Mouse (Mus musculus): ENCODE measurements at regions not wholly inside any gene's neighbourhood (a gene's known extent, or its start where the extent isn't known, plus 50 kb on each side); places are given as distances from the start of the nearest gene placed in this dataset.
"Not testable (repeated sequence)": the region's sequence is repeated elsewhere in the genome, so short reads cannot be mapped to it uniquely, and the experiment has no call there.

- DNase-seq = no peak
Observed at GRCm38 (mm10) chr6:109125447-109125846, 297.0 kb downstream of the Edem1 start.

DNA sequence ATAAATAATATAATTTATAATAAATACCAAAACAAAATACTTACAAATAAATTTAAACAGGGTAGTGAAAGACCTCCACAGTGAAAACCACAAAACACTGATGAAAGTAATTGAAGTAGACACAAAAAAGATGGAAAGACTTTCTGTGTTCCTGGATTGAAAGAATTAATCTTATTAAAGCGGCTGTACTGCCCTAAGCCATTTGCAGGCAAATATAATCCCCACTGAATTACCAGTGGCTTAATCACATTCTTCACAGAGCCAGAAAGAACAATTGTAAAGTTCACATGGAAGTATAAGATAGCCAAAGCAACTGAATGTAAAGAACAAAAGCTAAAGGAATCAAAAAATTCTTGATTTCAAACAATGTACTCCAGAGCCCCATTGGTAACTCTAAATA, 298.8 kb downstream of the Edem1 start:
- no peak for DNase-seq

GRCm38 (mm10) chr6:109146111-109146510, 317.7 kb downstream of the Edem1 start:
- DNase-seq = no peak

- DNase-seq = no peak
Observed at GRCm38 (mm10) chr6:109149043-109149442, 320.6 kb downstream of the Edem1 start.

DNA sequence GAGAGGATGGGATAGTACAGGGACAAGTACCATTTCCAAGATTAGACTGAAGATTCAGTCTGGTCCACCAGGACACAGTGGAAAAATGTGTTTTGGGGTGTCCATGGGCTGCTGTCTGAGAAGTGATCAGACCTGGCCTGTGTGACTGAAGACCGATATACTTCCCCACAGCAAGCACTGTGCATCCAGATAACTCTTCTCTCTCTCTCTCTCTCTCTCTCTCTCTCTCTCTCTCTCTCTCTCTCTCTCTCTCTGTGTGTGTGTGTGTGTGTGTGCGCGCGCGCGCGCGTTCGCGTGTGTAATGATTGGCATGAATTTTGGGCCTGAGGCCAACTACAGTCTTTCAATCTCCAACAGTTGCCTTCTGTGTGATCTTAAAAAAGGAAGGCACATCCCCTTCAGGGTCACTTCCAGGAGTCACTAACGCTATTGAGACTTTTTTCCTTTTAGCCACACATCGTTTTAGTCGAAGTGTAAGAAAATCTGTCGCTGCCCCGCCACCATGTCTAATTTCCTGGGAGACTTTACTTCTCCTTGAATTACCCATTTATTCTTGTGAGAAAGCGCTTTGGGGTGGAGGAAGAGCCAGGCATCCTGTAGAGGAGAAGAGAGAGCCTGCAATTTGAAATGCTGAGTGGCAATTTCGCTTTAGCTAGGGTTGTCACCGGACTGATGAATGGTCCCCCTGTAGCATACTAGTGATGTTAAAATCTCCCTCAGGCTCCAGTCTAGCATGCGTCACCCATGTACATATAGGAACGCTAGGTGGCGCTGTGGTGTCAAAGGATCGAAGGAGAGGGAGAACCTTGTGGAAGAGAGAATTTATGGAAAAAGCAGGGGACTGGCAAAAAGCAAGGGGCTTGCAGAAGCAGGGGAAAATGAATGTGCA, 321.8 kb downstream of the Edem1 start:
- DNase-seq = peak; percentile 71

GRCm38 (mm10) chr6:109150912-109151256, 322.4 kb downstream of the Edem1 start:
- DNase-seq = no peak

- DNase-seq = peak; percentile 5
Observed at GRCm38 (mm10) chr6:109153624-109154023, 325.2 kb downstream of the Edem1 start.

- DNase-seq = no peak
Observed at GRCm38 (mm10) chr6:109159561-109159960, 331.1 kb downstream of the Edem1 start.

DNA sequence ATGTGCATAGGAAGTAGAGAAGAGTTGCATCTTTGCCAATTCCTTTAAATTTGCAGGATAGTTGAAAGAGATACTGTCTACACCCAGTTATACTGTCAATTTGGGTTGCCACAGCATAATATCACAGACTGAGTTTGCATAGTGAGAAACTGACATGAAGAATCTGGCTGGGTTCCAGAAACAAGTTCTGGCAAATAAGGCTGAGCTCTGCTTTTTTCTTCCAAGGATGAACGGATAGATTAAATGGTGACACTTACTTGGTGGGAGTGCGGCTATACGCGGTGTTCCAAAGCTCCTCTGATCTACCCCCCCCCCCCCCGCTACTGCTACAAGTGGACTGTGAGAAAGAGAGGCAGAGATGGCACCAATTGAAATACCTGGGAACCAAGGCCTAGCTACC, 339.0 kb downstream of the Edem1 start:
- no peak for DNase-seq

- DNase-seq = no peak
Observed at GRCm38 (mm10) chr6:109172104-109172850, 343.8 kb downstream of the Edem1 start.

GRCm38 (mm10) chr6:109173015-109173414, 344.6 kb downstream of the Edem1 start:
- no peak for DNase-seq

DNA sequence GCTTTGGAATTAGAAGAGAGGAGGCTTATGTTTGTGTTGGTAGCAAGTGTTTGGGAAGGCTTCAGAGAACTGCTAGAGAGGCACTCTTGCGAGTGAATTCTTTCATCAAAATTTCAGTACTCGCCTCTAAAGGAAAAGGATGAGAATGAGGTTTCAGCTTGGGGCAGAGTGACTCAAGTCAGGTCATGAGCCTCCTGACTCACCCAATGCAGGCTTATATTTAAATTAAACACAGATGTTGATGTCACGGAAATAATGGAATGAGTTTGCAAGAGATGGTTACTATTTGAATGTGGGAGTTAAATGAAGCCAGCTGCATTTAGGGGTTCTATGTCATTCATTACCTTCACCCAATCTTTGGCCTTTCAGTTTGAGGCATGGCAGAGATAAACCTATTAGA, 348.4 kb downstream of the Edem1 start:
- no peak for DNase-seq

DNA sequence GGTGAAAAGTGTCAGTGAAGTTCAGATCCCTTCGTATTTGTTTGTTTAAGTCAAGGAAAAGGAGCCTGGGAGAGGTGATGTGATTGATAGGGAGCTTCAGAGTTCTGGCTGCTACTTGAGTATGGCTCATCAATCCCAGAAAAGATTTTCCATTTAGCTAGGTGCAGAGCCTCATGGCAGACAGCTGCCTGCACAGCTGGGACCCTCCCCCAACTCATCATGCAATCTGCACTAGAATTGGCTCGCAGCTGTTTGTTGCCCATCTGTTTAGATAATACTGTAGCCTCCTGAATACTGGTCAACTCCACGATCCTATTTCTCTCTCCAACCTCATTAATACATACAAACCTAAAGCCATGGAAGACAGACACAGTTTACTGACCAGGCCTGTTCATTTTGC, 354.4 kb downstream of the Edem1 start:
- DNase-seq = no peak

DNA sequence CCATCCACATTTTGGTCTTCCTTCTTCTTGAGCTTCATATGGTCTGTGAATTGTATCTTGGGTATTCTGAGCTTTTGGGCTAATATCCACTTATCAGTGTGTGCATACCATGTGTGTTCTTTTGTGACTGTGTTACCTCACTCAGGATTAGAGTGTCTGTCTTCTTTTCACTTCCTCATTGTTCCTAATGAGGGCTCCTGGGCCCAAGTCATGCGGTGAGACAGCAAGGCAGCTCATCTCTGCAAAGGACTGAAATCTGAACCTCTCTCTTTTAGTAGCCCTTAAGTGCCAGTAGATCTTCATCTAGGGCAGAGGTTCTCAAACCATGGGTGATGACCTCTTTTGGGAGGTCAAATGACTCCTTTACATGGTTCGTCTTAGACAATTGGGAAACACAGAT, 364.6 kb downstream of the Edem1 start:
- not testable (repeated sequence) for DNase-seq

- no peak for DNase-seq
Observed at GRCm38 (mm10) chr6:109193603-109194002, 365.2 kb downstream of the Edem1 start.

DNA sequence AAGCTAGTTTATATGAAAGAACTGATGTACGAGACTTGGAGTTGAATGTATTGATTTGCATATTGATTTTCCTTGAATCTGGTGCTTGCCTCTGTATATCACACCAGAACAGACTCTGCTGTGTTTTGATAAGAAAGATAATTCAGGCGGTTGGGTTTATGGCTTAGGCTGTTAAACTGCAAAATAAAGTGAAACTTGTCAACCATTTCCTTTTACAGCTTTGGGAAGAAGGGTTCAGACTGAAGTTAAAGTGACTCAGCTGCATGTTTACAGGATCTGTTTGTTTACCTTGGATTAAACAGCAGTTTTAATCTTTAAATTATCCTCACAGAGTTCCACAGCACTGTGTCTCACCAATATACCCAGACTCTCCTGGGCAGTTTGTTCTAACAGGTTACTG, 381.3 kb downstream of the Edem1 start:
- DNase-seq = no peak

DNA sequence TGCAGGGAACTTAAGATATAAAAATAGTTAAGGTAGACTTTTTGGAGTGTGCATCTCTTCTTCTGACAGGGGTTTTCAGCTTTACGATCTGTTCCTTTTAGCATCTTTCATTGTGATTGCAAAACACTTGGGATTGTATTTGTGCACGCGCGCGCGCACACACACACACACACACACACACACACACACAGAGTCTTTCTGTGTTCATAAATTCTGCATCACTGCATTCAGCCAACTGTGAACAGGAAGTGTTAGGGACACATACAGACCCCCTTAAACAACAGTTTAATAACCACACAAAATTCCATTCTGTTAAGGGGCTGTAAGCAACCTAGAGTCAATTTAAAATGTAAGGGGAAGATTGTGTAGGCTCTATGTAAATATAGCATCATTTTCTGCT, 401.9 kb downstream of the Edem1 start:
- DNase-seq = no peak

DNA sequence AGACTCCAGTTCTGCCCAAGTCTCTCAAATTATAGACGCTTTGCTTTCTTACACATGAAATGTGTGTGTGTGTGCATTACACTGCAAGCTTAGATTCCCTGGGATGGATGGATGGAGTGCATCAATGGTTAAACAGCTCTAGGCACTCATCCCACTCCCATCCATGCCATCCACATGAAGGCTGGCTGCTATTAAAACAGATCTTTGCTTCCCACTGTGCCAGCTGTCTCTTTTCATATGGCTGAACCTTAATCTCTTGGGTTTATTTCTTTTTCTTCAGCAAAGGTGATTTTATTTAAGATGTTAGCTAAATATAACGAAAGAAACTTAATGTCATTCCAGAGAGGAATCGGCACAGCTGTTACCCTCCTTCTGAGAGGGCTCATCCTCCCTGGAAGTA, 405.0 kb downstream of the Edem1 start:
- DNase-seq = no peak

- no peak for DNase-seq
Observed at GRCm38 (mm10) chr6:109245666-109246065, 417.2 kb downstream of the Edem1 start.

DNA sequence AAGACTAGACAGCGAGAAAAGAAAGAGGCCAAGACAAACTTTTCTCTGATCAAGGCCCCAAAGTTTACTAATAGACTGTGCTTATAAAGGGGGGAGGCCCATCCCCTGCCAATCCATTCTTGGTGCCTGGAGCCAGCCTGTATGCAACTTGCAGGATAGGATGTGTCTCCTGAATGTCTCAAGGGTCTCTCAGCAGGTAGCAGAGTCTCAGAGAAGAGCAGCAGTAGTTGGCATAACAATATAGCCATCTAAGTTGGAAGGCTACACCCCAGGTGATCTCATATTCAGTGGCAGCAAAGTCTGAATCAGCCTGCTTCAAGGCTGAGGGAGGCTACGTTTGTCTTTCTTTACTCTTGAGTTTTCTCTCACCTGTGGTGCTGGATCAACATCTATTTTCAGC, 418.1 kb downstream of the Edem1 start:
- not testable (repeated sequence) for DNase-seq

Data from kidney, postnatal 14 days (tissue).